Mouse (Mus musculus): Measurements from ENCODE around the gene Ucp2.

- TF ChIP-seq CHD2 (IDR thresholded peaks at IDR 0.05; ENCODE audit: low read depth, low read length) (no peak), ZNF384 (IDR thresholded peaks at IDR 0.05; ENCODE audit: low read depth, low read length) (no peak)
Measured at GRCm38 (mm10) chr7:100539516-100539915, 46.4 kb downstream of the Ucp2 start.

Measured in ES-E14 (cell line).